Mouse (Mus musculus) small intestine, adult 2 months (tissue): Measurements from ENCODE around the gene Zfp691.

Experiments
- CTCF ChIP-seq: fragments of 200-500 bp; IDR thresholded peaks from 2 replicates; pipeline ENCODE4 v1.5.1; 2012; ENCODE audit warnings: low read depth, mild to moderate bottlenecking, control low read depth, inconsistent platforms, low read length, moderate library complexity, mixed read lengths; ENCODE audit not compliant: insufficient replicate concordance, insufficient read length; ENCODE audit errors: extremely low read depth
- POLR2A ChIP-seq: fragments of 200-500 bp; IDR thresholded peaks from 2 replicates; pipeline ENCODE4 v1.6.1; 2012; ENCODE audit warnings: low read depth, mild to moderate bottlenecking, control low read depth, inconsistent platforms, low read length, moderate library complexity

GRCm38 (mm10) chr4:119190618-119191017 is 16.6 kb upstream of the Zfp691 start:
- no peak for TF ChIP-seq CTCF
- TF ChIP-seq POLR2A, result no peak
